Mouse (Mus musculus) cerebellum, adult 9-10 months (tissue): Measurements from ENCODE around the gene Copz1.

Source experiments
- DNase-seq: peaks from one replicate; pipeline ENCODE4 v3.0.0; 2022

Copz1 gene

GRCm38 (mm10) chr15:103295851-103296250 lies 23.3 kb downstream of the Copz1 start:
- DNase-seq: no peak

- DNase-seq: no peak
Observed at GRCm38 (mm10) chr15:103297313-103297712, 24.8 kb downstream of the Copz1 start.

GRCm38 (mm10) chr15:103298026-103298425 lies 25.5 kb downstream of the Copz1 start:
- no peak for DNase-seq

- DNase-seq: no peak
Observed at GRCm38 (mm10) chr15:103298861-103299616, 26.5 kb downstream of the Copz1 start.

GRCm38 (mm10) chr15:103299644-103300043 lies 27.1 kb downstream of the Copz1 start:
- DNase-seq: no peak

- peak; percentile 58 for DNase-seq
Observed at GRCm38 (mm10) chr15:103300067-103300471, 27.6 kb downstream of the Copz1 start.

GRCm38 (mm10) chr15:103300560-103300959 lies 28.0 kb downstream of the Copz1 start:
- DNase-seq: no peak

- DNase-seq: no peak
Observed at GRCm38 (mm10) chr15:103301046-103301445, 28.5 kb downstream of the Copz1 start.

GRCm38 (mm10) chr15:103301547-103302340 lies 29.2 kb downstream of the Copz1 start:
- DNase-seq: no peak

- DNase-seq: no peak
Observed at GRCm38 (mm10) chr15:103302341-103303021, 30.0 kb downstream of the Copz1 start.

- no peak for DNase-seq
Observed at GRCm38 (mm10) chr15:103303916-103304615, 31.6 kb downstream of the Copz1 start.

- peak; percentile 66 for DNase-seq
Observed at GRCm38 (mm10) chr15:103304616-103304969, 32.1 kb downstream of the Copz1 start.

- DNase-seq: peak; percentile 98
Observed at GRCm38 (mm10) chr15:103305070-103305678, 32.7 kb downstream of the Copz1 start.

- peak; percentile 45 for DNase-seq
Observed at GRCm38 (mm10) chr15:103305792-103306645, 33.5 kb downstream of the Copz1 start.

GRCm38 (mm10) chr15:103307125-103307524 lies 34.6 kb downstream of the Copz1 start:
- DNase-seq: peak; percentile 94

- DNase-seq: no peak
Observed at GRCm38 (mm10) chr15:103308056-103308875, 35.8 kb downstream of the Copz1 start.

- no peak for DNase-seq
Observed at GRCm38 (mm10) chr15:103308876-103309580, 36.5 kb downstream of the Copz1 start.

- DNase-seq: no peak
Observed at GRCm38 (mm10) chr15:103310365-103310910, 37.9 kb downstream of the Copz1 start, which contains the start of gene Gpr84. Gene Gpr84, minus strand, starts transcription at chr15:103310612.

GRCm38 (mm10) chr15:103313495-103314095 lies 41.1 kb downstream of the Copz1 start:
- DNase-seq: peak; percentile 76
